Mouse (Mus musculus) lung, embryonic 16.5 days (tissue): Measurements from ENCODE around the gene Snx11. TPM values are rescaled to one million over a fixed set of nuclear protein-coding genes. Genes with fewer than 3 reads are reported as not detected.
"Not testable (repeated sequence)": the region's sequence is repeated elsewhere in the genome, so short reads cannot be mapped to it uniquely, and the experiment has no call there.

Experiments
- ATAC-seq: fragments of 200-750 bp; cut with Nextera tagmentation; 2 replicates; pipeline ENCODE4 v1.8.0; 2017; ENCODE audit warnings: low read depth, mild to moderate bottlenecking, moderate library complexity
- H3K27ac ChIP-seq: fragments of 300-500 bp; sonication (generic); 2 replicates; pipeline ENCODE4 v1.5.1; 2014; ENCODE audit warnings: mild to moderate bottlenecking, control low read depth, low read length
- H3K27me3 ChIP-seq: fragments of 300-500 bp; sonication (generic); 2 replicates; pipeline ENCODE4 v1.6.1; 2014; ENCODE audit warnings: low read depth, low read length, mixed read lengths; ENCODE audit not compliant: control insufficient read depth, insufficient read depth
- H3K36me3 ChIP-seq: fragments of 300-500 bp; sonication (generic); 2 replicates; pipeline ENCODE4 v1.6.1; 2014; ENCODE audit warnings: low read length; ENCODE audit not compliant: control insufficient read depth, insufficient read depth
- H3K4me1 ChIP-seq: fragments of 300-500 bp; sonication (generic); replicated peaks from 2 replicates; pipeline ENCODE4 v1.6.1; 2014; ENCODE audit warnings: low read length, mixed read lengths; ENCODE audit not compliant: control insufficient read depth, insufficient read depth
- H3K4me2 ChIP-seq: fragments of 300-500 bp; sonication (generic); 2 replicates; pipeline ENCODE4 v1.6.1; 2014; ENCODE audit warnings: low read depth, low read length, control low read depth
- H3K4me3 ChIP-seq: fragments of 300-500 bp; sonication (generic); 2 replicates; pipeline ENCODE4 v1.5.1; 2014; ENCODE audit warnings: mild to moderate bottlenecking, low read length, control low read depth
- H3K9ac ChIP-seq: fragments of 300-500 bp; sonication (generic); 2 replicates; pipeline ENCODE4 v1.6.1; 2014; ENCODE audit warnings: low read length, control low read depth
- H3K9me3 ChIP-seq: fragments of 300-500 bp; sonication (generic); 2 replicates; pipeline ENCODE4 v1.6.1; 2016; ENCODE audit warnings: low read length; ENCODE audit not compliant: control insufficient read depth
- WGBS: fragments of 180-500 bp; shearing (Covaris S2); extraction: QIAGEN DNeasy Blood & Tissue Kit; methylation state at CpG from one replicate; pipeline ENCODE4 v1.1.7; 2014; 5-methylcytosine and 5-hydroxymethylcytosine counted together
- polyA plus RNA-seq: library from polyadenylated mRNA; unstranded; fragments of >200 nt; fragmentation: Nextera tagmentation; extraction: Ambion mirVana; gene quantifications from 2 replicates; pipeline ENCODE4 v1.2.1, GENCODE M21; 2015

Snx11 gene
- polyA plus RNA-seq, 1 experiment from 2014 or later: 16.6 TPM

- H3K27me3 ChIP-seq: no peaks in the 10 kb centered on the region
Measured at GRCm38 (mm10) chr11:96816979-96817378, 39.6 kb upstream of the Snx11 start.

GRCm38 (mm10) chr11:96816494-96816893 is 39.1 kb upstream of the Snx11 start:
- Histone ChIP-seq H3K27me3 (no peaks in the 10 kb centered on the region), H3K27ac (no peak overlapping the region), H3K9me3 (no peaks in the 10 kb centered on the region), H3K9ac (no peak overlapping the region), H3K36me3 (peaks cover 52% of the 10 kb centered on the region), H3K4me2 (no peak overlapping the region), H3K4me3 (no peak overlapping the region), H3K4me1 (no peaks in the 10 kb centered on the region)
- no peak for ATAC-seq
- WGBS: 82% methylated on average over 1 of the region's 1 CpGs

More at GRCm38 (mm10) chr11:96816979-96817378, 39.6 kb upstream of the Snx11 start:
- Histone ChIP-seq H3K9ac (no peak overlapping the region), H3K4me3 (no peak overlapping the region), H3K4me1 (no peaks in the 10 kb centered on the region), H3K9me3 (no peaks in the 10 kb centered on the region), H3K4me2 (no peak overlapping the region), H3K27ac (no peak overlapping the region), H3K36me3 (peaks cover 57% of the 10 kb centered on the region)
- ATAC-seq: no peak
- WGBS: 88% methylated on average over 5 of the region's 5 CpGs

- Histone ChIP-seq H3K9me3 (no peaks in the 10 kb centered on the region), H3K27ac (no peak overlapping the region), H3K27me3 (no peaks in the 10 kb centered on the region), H3K9ac (no peak overlapping the region), H3K36me3 (peaks cover 46% of the 10 kb centered on the region), H3K4me1 (no peaks in the 10 kb centered on the region), H3K4me3 (no peak overlapping the region), H3K4me2 (no peak overlapping the region)
- ATAC-seq: no peak
- 94% methylated on average over 2 of the region's 2 CpGs for WGBS
Measured at GRCm38 (mm10) chr11:96815895-96816294, 38.5 kb upstream of the Snx11 start.

DNA sequence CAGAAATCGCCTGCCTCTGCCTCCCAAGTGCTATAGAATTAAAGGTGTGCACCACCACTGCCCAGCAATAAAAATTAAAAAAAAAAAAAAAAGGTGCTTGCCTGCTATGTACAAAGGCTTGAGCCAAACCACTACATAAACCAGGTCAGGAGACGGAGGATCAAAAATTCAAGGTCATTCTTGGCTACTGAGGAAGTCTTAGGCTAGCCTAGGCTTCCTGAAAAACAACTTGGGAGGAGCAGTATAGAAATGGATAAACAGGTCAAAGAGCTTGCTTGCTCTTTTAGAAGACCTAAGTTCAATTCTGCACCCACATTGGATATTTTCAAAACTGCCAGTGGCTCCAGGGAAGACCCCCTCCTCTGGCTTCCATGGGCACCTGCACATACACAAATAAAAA is 37.1 kb upstream of the Snx11 start:
- H3K4me2 ChIP-seq: no peak overlapping the region
- H3K27me3 ChIP-seq: no peaks in the 10 kb centered on the region
- no peaks in the 10 kb centered on the region for H3K4me1 ChIP-seq
- no peak overlapping the region for H3K27ac ChIP-seq
- WGBS: 70% methylated on average over 2 of the region's 2 CpGs
- no peak for ATAC-seq
- peaks cover 38% of the 10 kb centered on the region for H3K36me3 ChIP-seq
- no peak overlapping the region for H3K9ac ChIP-seq
- H3K9me3 ChIP-seq: no peaks in the 10 kb centered on the region
- no peak overlapping the region for H3K4me3 ChIP-seq

- H3K9ac ChIP-seq: no peak overlapping the region
- no peak for ATAC-seq
- H3K36me3 ChIP-seq: peaks cover 36% of the 10 kb centered on the region
- WGBS: 83% methylated on average over 5 of the region's 5 CpGs
- no peaks in the 10 kb centered on the region for H3K9me3 ChIP-seq
- no peak overlapping the region for H3K27ac ChIP-seq
- no peak overlapping the region for H3K4me2 ChIP-seq
- no peaks in the 10 kb centered on the region for H3K4me1 ChIP-seq
- H3K27me3 ChIP-seq: no peaks in the 10 kb centered on the region
- H3K4me3 ChIP-seq: no peak overlapping the region
Measured at GRCm38 (mm10) chr11:96813920-96814319, 36.6 kb upstream of the Snx11 start.

GRCm38 (mm10) chr11:96813455-96813854 is 36.1 kb upstream of the Snx11 start:
- H3K27me3 ChIP-seq: no peaks in the 10 kb centered on the region
- WGBS: 79% methylated on average over 4 of the region's 4 CpGs
- 0 out of 2 replicates have a peak, but pooled peaks have one; percentile 6 for ATAC-seq
- peaks cover 41% of the 10 kb centered on the region for H3K36me3 ChIP-seq
- no peak overlapping the region for H3K4me2 ChIP-seq
- no peak overlapping the region for H3K9ac ChIP-seq
- H3K27ac ChIP-seq: no peak overlapping the region
- no peaks in the 10 kb centered on the region for H3K4me1 ChIP-seq
- no peaks in the 10 kb centered on the region for H3K9me3 ChIP-seq
- H3K4me3 ChIP-seq: no peak overlapping the region

- H3K9me3 ChIP-seq, H3K27ac ChIP-seq, ATAC-seq, H3K4me1 ChIP-seq, H3K4me2 ChIP-seq, H3K4me3 ChIP-seq, H3K27me3 ChIP-seq, H3K9ac ChIP-seq: not testable (repeated sequence)
- 84% methylated on average over 1 of the region's 1 CpGs for WGBS
- peaks cover 39% of the 10 kb centered on the region for H3K36me3 ChIP-seq
Measured at GRCm38 (mm10) chr11:96811188-96811587, 33.8 kb upstream of the Snx11 start.

DNA sequence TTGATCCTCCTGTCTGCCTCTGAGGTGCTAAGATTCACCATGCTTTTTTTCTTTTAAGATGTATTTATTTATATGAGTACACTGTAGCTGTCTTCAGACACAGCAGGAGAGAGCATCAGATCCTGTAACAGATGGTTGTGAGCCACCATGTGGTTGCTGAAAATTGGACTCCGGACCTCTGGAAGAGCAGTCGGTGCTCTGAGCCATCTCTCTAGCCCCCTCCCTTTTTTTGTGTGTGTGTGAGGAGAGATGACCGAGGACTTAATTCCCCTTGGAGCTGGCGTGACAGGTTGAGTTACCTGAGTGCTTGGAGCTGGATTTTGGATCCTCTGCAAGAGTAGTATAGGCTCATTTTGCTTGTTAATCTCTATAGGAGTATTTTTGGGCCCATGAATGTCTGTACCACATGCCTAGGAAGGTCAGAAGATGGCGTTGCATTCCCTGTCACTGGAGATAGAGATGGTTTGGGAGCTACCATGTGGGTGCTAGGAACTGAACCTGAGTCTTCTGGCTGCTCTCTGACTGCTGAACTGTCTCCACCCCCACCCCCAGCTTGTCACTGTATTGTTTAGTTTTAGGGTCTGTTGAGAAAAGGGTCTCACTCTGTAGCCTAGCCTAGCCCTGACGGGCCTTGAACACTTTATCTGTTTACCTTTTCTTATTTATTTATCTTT is 32.3 kb upstream of the Snx11 start:
- H3K4me2 ChIP-seq: no peak overlapping the region
- WGBS: 93% methylated on average over 6 of the region's 6 CpGs
- H3K27me3 ChIP-seq: no peaks in the 10 kb centered on the region
- H3K9me3 ChIP-seq: no peaks in the 10 kb centered on the region
- peaks cover 38% of the 10 kb centered on the region for H3K36me3 ChIP-seq
- ATAC-seq: no peak
- H3K27ac ChIP-seq: no peak overlapping the region
- H3K4me1 ChIP-seq: no peaks in the 10 kb centered on the region
- no peak overlapping the region for H3K9ac ChIP-seq
- H3K4me3 ChIP-seq: no peak overlapping the region

GRCm38 (mm10) chr11:96808066-96808465 is 30.7 kb upstream of the Snx11 start:
- no peaks in the 10 kb centered on the region for H3K27me3 ChIP-seq
- no peak overlapping the region for H3K9ac ChIP-seq
- H3K4me2 ChIP-seq: no peak overlapping the region
- WGBS: 36% methylated on average over 1 of the region's 1 CpGs
- no peak for ATAC-seq
- H3K9me3 ChIP-seq: no peaks in the 10 kb centered on the region
- H3K4me3 ChIP-seq: no peak overlapping the region
- H3K36me3 ChIP-seq: peaks cover 45% of the 10 kb centered on the region
- no peak overlapping the region for H3K27ac ChIP-seq
- no peaks in the 10 kb centered on the region for H3K4me1 ChIP-seq

GRCm38 (mm10) chr11:96805606-96806005 is 28.2 kb upstream of the Snx11 start:
- Histone ChIP-seq H3K4me3 (no peak overlapping the region), H3K9ac (no peak overlapping the region), H3K4me2 (no peak overlapping the region), H3K36me3 (peaks cover 56% of the 10 kb centered on the region), H3K9me3 (no peaks in the 10 kb centered on the region), H3K27me3 (no peaks in the 10 kb centered on the region), H3K27ac (no peak overlapping the region), H3K4me1 (no peaks in the 10 kb centered on the region)
- ATAC-seq: no peak
- 89% methylated on average over 5 of the region's 5 CpGs for WGBS
